Mouse (Mus musculus): ENCODE measurements at regions not wholly inside any gene's neighbourhood (a gene's known extent, or its start where the extent isn't known, plus 50 kb on each side); places are given as distances from the start of the nearest gene placed in this dataset.

GRCm38 (mm10) chr3:17795271-17796260 is 152.6 kb upstream of the Cypt12 start:
- DNase-seq, result no peak

DNA sequence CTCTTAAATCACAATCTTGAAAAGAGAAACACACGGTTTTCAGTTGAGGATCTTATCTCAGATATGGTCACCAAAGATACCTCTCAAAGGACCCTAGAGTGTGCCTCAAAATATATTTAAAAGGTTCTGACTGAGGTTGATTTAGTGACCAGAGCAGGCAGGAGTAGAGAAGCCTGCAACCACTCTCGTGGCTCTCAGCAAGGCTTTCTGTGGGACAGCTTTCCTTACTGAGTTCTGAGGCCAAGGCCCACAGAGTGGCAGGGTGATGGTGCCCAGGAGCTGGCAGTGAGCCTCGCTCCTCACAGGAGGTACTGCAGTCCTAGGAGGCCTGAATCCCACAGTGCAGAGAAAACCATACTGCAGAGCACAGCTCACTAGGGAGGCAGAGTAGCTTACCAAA is 151.4 kb upstream of the Cypt12 start:
- peak; percentile 41 for DNase-seq

DNA sequence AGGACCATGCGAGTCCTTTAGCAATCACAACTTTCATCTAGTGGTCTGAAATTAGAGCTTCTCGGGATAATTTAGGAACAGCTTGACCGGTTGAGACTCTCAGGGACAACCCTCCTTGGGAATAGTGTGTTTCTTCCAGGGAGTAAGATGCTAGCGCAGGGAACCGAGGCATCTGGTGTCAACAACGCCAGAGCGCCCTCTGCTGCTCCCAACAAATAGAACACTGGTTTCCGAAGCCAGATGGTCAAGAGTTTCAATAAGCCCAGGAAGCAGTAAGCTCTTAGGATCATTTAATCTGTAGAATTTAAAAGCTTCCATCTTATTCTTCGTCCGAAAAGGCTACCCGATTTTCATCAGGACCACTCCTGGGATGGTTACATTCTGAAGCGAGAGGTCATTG is 149.8 kb upstream of the Cypt12 start:
- DNase-seq, result peak; percentile 84

GRCm38 (mm10) chr3:17799120-17799519 is 149.1 kb upstream of the Cypt12 start:
- DNase-seq, result no peak

DNA sequence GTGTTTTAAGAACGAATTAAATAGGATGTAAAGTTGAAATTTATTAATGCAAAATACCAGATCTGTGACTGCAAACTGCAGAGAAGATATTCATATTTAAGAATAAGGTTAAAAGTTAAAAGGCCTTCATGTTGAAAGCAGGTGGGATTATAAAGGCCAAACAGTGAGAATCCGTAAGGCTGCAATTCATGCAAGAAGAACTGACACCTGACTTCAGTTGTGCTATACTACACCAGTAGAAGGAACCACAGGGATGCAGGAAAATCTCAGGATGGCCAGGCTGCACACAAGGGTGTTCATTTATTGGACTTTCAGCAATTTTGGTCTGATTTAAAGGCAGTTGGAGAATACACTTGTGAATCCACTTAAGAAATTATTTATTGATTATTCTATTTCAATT is 147.4 kb upstream of the Cypt12 start:
- no peak for DNase-seq

DNA sequence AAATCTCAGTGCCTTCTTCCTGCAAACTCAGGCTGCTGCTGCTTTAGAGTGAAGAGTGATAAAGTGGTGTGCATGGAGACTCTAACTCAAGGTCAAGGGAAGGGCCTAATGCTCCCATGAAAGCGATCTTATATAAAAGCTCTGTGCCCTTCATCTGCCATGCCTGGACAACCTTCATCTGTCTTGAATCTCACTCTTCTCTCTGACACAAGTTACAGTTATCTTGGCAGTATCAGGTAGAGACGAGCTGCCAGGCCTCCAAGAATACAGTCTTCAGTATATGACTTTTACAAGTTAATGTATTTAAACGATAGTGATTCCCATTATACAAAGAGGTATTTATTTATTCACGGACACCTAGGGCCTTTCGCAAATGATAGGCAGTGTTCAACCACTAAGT is 146.7 kb upstream of the Cypt12 start:
- DNase-seq, result no peak

GRCm38 (mm10) chr3:17805185-17805584 is 143.0 kb upstream of the Cypt12 start:
- no peak for DNase-seq

- DNase-seq, result no peak
Measured at GRCm38 (mm10) chr3:17811290-17811689, 136.9 kb upstream of the Cypt12 start.

- no peak for DNase-seq
Measured at GRCm38 (mm10) chr3:17824201-17824600, 124.0 kb upstream of the Cypt12 start.

DNA sequence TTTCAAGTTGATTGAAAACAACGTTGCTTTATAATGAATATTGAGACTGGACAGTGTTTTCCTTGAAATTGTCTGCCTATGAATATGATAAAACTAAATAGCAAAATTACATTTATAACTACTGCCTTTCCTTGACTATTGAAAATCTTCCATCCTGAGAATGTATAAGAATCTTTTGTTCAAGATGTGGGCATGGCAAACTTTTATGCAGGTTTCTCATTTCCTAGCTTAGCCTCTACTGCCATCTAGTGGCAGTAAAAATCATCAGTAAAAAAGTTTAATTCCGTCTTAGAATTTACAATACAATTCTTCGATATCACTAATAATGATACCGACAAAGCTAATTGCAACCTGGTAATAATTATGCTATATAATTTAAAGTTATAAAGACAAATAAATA is 123.5 kb upstream of the Cypt12 start:
- DNase-seq, result no peak

DNA sequence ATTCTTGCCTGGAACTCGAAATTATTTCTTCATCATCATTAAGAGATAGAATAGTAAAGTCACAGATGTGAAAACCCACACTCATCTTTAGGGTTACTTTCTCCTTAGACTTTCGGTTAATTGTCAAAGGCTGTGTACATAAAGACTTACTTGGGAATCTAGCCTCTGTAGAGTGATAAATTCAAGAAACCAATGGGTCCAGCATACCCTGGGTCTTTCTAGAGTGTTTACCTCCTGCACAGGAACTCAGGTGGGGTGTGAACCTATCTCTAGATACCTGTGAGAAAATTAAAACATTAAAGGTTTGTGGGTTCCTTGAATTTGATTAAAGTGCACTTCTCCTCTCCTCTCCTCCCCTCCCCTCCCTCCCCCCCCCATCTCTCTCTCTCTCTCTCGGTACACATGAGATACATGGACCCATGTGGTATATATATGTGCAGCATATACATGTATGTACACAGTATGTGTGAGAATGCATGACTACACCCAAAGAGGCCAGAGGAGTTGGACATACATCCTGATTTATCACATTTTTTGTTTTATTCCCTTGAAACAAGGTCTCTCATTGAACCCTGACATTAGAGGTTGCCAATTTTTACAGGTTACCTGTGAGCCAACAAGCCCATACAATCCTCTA is 122.8 kb upstream of the Cypt12 start:
- no peak for DNase-seq

DNA sequence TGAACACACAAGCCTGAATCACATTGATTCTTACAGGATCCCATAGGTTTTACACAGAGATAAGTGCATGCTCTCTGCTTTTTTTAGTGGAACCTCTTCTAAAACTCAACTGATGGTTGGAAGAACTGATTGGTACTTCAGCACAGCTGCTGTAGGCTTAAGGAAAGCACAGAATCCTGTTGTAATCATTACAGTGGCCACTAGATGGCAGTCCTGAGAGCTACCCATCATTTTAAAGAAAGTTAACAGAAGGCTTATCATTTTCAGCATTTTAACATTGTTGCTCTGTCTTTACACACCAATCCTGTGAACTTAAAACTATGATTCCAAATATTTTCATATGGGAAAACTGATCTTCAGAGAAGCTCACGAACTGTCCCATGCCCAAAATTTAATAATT is 113.5 kb upstream of the Cypt12 start:
- peak; percentile 63 for DNase-seq

GRCm38 (mm10) chr3:17847609-17848008 is 100.6 kb upstream of the Cypt12 start:
- DNase-seq, result peak; percentile 15

- no peak for DNase-seq
Measured at GRCm38 (mm10) chr3:17848181-17848580, 100.0 kb upstream of the Cypt12 start.

- DNase-seq, result no peak
Measured at GRCm38 (mm10) chr3:17862367-17862766, 85.8 kb upstream of the Cypt12 start.

- peak; percentile 25 for DNase-seq
Measured at GRCm38 (mm10) chr3:17865112-17865511, 83.1 kb upstream of the Cypt12 start.

- DNase-seq, result peak; percentile 11
Measured at GRCm38 (mm10) chr3:17870895-17871482, 77.2 kb upstream of the Cypt12 start.

- DNase-seq, result no peak
Measured at GRCm38 (mm10) chr3:17895869-17896268, 52.3 kb upstream of the Cypt12 start.

DNA sequence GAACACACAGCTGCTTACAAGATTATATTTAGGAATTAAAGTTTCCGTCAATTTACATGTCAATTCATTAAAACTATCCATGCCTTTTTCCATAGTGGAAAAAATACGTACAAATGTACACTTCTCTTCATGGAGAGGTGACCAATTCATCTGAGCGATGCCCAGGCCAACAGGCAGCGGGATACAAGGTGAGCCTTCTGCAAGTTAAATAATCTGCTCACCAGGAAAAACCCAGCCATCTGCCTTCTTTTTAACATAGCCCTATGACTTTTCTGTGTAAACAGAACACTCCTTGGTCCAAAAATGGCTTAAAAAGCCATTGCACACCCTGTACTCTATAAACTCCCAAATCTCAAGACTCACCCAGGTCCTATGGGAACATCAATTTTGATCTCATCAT is 51.5 kb upstream of the Cypt12 start:
- DNase-seq, result peak; percentile 38

Data from cerebellum, adult 8-10 months (tissue).